Mouse (Mus musculus) cerebellum, adult 2 months (tissue): ENCODE data around the gene Hoxd11. TPM values are rescaled to one million over a fixed set of nuclear protein-coding genes. Genes with fewer than 3 reads are reported as not detected.

Source experiments
- DNase-seq, 2 experiments: peaks; one replicate each; pipeline ENCODE4 v3.0.0; 2021
- H3K27ac ChIP-seq: fragments of 200-500 bp; 2 replicates; pipeline ENCODE4 v1.5.1; 2012; ENCODE audit warnings: low read length, control low read depth, inconsistent platforms; ENCODE audit not compliant: insufficient read depth
- H3K27me3 ChIP-seq: fragments of 200-500 bp; 2 replicates; pipeline ENCODE4 v1.6.1; 2012; ENCODE audit warnings: inconsistent platforms, mild to moderate bottlenecking, low read length, moderate library complexity; ENCODE audit not compliant: control insufficient read depth, insufficient read depth
- H3K4me1 ChIP-seq: fragments of 200-500 bp; 2 replicates; pipeline ENCODE4 v1.6.1; 2011; ENCODE audit warnings: low read length; ENCODE audit not compliant: control insufficient read depth, insufficient read depth
- H3K4me3 ChIP-seq: fragments of 200-500 bp; replicated peaks from 2 replicates; pipeline ENCODE3; 2011; ENCODE audit warnings: mild to moderate bottlenecking, low read depth, low read length, control low read depth; ENCODE audit not compliant: insufficient read depth
- CTCF ChIP-seq: fragments of 200-500 bp; IDR thresholded peaks from 2 replicates; pipeline ENCODE4 v1.5.1; 2011; ENCODE audit warnings: low read depth, mild to moderate bottlenecking, control low read depth, low read length, moderate library complexity, borderline replicate concordance; ENCODE audit not compliant: insufficient read depth
- POLR2A ChIP-seq: fragments of 200-500 bp; IDR thresholded peaks from 2 replicates; pipeline ENCODE4 v1.6.1; 2011; ENCODE audit warnings: low read length, control low read depth, borderline replicate concordance; ENCODE audit not compliant: insufficient read depth
- WGBS: fragments of 180-500 bp; shearing (Covaris S2); methylation state at CpG from one replicate; pipeline ENCODE4 v1.1.7; 2018; 5-methylcytosine and 5-hydroxymethylcytosine counted together
- polyA plus RNA-seq: library from polyadenylated mRNA; depleted of rRNA; stranded (reverse); fragments of >200 nt; gene quantifications from 2 replicates; pipeline ENCODE4 v1.2.3, GENCODE M21; 2012

The Hoxd11 gene
- polyA plus RNA-seq, 1 experiment: not detected

DNA sequence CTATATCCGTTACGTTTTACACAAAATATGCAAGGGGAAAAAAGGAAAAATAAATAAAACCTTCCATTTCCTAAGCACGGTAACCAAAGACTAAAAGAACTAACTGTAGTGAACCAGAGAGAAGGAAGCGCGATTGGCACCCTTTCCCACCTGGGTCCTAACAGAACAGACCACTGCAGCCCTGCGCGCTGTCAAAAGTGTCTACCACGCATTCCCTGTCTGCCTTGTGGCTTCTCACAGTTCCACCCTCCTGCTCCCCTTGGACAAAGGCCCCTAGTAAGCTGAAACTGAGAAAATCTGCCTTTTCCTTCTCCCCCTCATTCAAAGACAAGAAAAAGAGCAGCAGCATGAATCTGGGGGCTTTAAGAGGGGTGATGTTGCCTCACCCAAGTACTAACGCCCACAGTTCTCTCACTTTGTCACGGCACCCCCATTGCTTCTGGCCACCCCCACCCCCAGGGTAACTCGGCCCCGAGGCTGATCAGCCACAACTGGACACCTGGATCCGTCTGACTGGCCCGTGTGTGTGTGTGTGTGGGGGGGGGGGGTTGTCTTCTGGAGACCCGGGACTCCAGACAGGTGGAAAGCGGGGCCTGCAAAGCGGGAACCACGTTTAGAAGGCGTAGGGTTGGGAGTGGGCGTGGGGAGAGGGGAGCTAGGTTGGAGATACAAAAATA is 24.5 kb upstream of the Hoxd11 start:
- Histone ChIP-seq H3K27ac (no peak overlapping the region), H3K4me3 (no peak overlapping the region), H3K27me3 (peaks cover 32% of the 10 kb centered on the region; the same call in 1 of the 2 replicates), H3K4me1 (no peaks in the 10 kb centered on the region)
- DNase-seq: no peak
- WGBS: 7% methylated on average over 20 of the region's 20 CpGs
- TF ChIP-seq POLR2A (no peak), CTCF (no peak)

DNA sequence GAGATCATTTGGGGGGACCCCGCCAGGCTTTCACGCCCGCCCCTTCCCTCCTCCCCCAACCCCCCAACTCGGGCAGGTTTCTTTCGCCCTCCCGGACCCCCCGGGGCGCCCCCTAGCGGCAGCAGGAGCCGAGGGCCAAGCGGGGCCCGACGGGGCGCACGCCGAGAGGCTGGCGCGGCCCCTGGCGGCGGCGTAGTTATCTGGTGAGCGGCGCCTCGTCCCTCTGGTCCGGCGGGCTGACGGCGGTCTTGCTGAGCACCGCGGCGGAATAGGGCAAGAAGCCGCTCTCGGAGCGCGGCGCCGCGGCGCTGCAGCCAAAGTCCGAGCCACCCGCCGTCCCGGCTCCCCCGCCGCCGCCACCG is 24.0 kb upstream of the Hoxd11 start:
- H3K4me3 ChIP-seq: no peak overlapping the region
- no peak for DNase-seq
- H3K27ac ChIP-seq: no peak overlapping the region
- TF ChIP-seq POLR2A (no peak), CTCF (no peak)
- no peaks in the 10 kb centered on the region for H3K4me1 ChIP-seq
- H3K27me3 ChIP-seq: peaks cover 32% of the 10 kb centered on the region; the same call in 1 of the 2 replicates
- WGBS: 3% methylated on average over 43 of the region's 47 CpGs

DNA sequence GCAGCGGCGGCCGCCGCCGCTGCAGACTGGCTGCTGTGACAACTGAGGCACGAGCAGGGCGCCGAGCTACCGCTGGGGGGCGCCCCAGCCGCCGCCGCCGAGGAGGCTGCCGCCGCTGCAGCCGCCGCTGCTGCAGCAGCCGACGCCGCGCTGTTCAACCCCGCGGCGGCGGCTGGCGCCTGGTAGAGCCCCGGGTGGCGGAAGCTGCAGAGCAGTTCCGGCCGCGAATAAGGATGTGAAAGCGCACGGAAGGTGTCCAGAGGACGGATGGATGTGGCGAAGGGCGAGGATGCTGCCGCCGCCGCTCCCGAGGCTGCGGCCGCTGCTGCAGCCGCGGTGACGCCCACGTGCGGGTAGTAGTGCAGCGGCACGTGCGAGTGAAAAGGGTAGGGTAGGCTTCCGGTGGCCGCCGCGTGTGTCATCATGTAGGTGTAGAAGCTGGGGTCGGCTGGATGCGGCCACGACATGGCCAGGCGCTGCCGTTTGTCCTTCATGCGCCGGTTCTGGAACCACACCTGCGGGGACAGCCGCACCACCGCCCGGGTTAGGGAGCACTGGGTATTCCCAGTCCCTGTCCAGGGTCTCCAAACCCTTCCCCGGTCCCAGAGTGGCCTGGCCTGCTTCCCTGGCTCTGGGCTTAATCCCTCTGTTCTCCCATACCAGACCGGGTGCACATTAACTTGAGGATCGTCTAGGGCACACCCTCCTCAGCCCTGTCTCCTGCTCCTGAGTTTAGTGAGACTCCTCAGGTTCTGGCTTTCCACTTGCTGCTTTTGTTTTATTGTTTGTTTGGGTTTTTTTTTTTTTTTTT is 23.3 kb upstream of the Hoxd11 start:
- TF ChIP-seq POLR2A (no peak), CTCF (no peak)
- WGBS: 2% methylated on average over 65 of the region's 69 CpGs
- Histone ChIP-seq H3K4me3 (no peak overlapping the region), H3K4me1 (no peaks in the 10 kb centered on the region), H3K27me3 (peaks cover 33% of the 10 kb centered on the region; the same call in 1 of the 2 replicates), H3K27ac (no peak overlapping the region)
- no peak for DNase-seq

GRCm38 (mm10) chr2:74656632-74657021 is 22.7 kb upstream of the Hoxd11 start:
- DNase-seq: no peak
- TF ChIP-seq POLR2A (no peak), CTCF (no peak)
- Histone ChIP-seq H3K4me1 (no peaks in the 10 kb centered on the region), H3K27me3 (peaks cover 33% of the 10 kb centered on the region; the same call in 1 of the 2 replicates), H3K27ac (no peak overlapping the region), H3K4me3 (no peak overlapping the region)
- WGBS: 4% methylated on average over 4 of the region's 4 CpGs

DNA sequence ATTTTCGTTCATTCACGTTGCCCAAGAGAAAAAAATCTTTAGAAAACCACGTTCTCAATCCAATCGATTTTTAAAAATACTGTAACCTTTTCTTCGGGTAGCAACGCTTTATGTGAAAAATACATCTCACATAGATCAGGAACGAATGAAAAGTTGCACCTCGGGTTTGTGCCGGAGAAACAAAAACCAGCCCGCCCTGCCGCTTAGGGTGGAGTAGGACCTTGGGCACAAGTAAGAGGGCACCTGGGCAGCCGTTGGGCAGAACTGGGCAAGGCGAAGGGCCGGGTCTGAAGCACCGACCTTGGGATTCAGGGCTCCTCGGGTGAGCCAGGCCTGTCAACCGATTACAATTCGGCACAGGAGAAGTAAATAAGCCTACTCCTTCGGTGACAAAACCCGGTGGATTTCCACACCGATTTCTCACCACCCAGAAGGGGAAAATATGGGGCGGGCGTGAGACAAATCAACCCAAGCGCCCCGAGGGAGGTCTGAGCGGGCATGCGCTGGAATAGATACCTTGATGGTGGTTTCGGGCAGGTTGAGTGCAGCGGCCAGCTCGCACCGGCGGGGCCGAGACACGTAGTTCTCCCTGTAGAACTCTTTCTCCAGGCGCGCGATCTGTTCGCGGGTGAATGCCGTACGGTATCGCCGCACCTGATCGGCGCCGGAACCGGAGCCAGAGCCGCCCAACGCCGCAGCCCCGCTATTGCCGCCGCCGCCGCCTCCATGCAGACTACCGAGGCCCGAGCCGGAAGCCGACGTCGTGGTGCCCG is 21.9 kb upstream of the Hoxd11 start:
- peak in 1 of 2 experiments; percentile 30 for DNase-seq
- WGBS: 4% methylated on average over 62 of the region's 62 CpGs
- H3K27ac ChIP-seq: no peak overlapping the region
- peaks cover 33% of the 10 kb centered on the region; the same call in 1 of the 2 replicates for H3K27me3 ChIP-seq
- no peak overlapping the region for H3K4me3 ChIP-seq
- no peaks in the 10 kb centered on the region for H3K4me1 ChIP-seq
- no peak for TF ChIP-seq CTCF
- no peak for TF ChIP-seq POLR2A

DNA sequence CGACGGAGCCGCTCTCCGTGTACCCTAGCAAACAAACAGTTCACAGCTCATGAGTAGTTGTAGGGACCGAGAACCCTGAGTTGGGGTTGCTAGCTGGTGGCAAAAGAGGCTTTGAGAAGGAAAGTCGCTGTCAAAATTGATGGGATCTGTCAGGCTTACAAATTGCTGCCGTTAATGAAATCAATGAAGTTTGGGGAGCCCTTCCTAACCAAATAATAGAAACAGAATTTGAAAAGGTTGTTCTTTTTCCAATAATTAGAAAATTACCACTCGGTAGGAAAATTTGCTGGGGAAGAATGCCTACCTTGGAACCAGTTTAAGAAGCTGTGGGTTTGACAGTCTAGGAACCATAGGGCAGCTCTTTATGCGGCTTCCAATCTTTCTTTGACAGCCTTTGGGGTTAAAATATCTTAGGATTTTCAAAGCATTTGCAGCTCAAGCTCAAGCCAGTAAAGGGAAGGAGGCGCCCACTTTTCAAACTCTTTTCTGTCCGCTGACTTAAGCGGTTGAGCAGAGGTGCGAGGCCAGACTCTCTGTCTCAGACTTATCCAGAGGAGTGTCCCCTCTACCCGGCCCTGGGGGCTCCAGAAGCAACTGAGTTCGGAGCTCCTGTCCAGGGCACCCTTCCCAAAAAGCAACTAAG is 21.2 kb upstream of the Hoxd11 start:
- Histone ChIP-seq H3K27ac (no peak overlapping the region), H3K27me3 (peaks cover 33% of the 10 kb centered on the region; the same call in 1 of the 2 replicates), H3K4me3 (no peak overlapping the region), H3K4me1 (no peaks in the 10 kb centered on the region)
- 4% methylated on average over 15 of the region's 15 CpGs for WGBS
- TF ChIP-seq POLR2A (no peak), CTCF (no peak)
- no peak for DNase-seq
